Mouse (Mus musculus): ENCODE measurements at regions not wholly inside any gene's neighbourhood (a gene's known extent, or its start where the extent isn't known, plus 50 kb on each side); places are given as distances from the start of the nearest gene placed in this dataset.

- TF ChIP-seq CTCF (conservative IDR thresholded peaks at IDR 0.05; ENCODE audit: low read length) (no peak), NANOG (IDR thresholded peaks at IDR 0.05; ENCODE audit: borderline replicate concordance, low read length) (no peak)
These were observed 66.6 kb upstream of the Id2 start for GRCm38 (mm10) chr12:25163541-25163940.
